Mouse (Mus musculus) midbrain, embryonic 12.5 days (tissue): Measurements from ENCODE around the gene Lepr. TPM values are rescaled to one million over a fixed set of nuclear protein-coding genes. Genes with fewer than 3 reads are reported as not detected.

ENCODE experiments used
- ATAC-seq: fragments of 200-750 bp; cut with Nextera tagmentation; 2 replicates; pipeline ENCODE4 v1.8.0; 2017; ENCODE audit warnings: low read depth, moderate TSS enrichment, moderate library complexity; ENCODE audit not compliant: low FRiP score
- H3K27ac ChIP-seq: fragments of 300-500 bp; sonication (generic); replicated peaks from 2 replicates; pipeline ENCODE4 v1.5.1; 2016; ENCODE audit warnings: mild to moderate bottlenecking
- H3K27me3 ChIP-seq: fragments of 300-500 bp; sonication (generic); 2 replicates; pipeline ENCODE4 v1.6.1; 2016; ENCODE audit warnings: mild to moderate bottlenecking
- H3K36me3 ChIP-seq: fragments of 300-500 bp; sonication (generic); 2 replicates; pipeline ENCODE4 v1.6.1; 2016
- H3K4me1 ChIP-seq: fragments of 300-500 bp; sonication (generic); 2 replicates; pipeline ENCODE4 v1.6.1; 2016
- H3K4me2 ChIP-seq: fragments of 300-500 bp; sonication (generic); replicated peaks from 2 replicates; pipeline ENCODE4 v1.6.1; 2016; ENCODE audit warnings: mild to moderate bottlenecking, moderate library complexity
- H3K4me3 ChIP-seq: fragments of 300-500 bp; sonication (generic); 2 replicates; pipeline ENCODE4 v1.5.1; 2016; ENCODE audit warnings: mild to moderate bottlenecking
- H3K9ac ChIP-seq: fragments of 300-500 bp; sonication (generic); replicated peaks from 2 replicates; pipeline ENCODE4 v1.6.1; 2016; ENCODE audit warnings: mild to moderate bottlenecking, moderate library complexity
- H3K9me3 ChIP-seq: fragments of 300-500 bp; sonication (generic); 2 replicates; pipeline ENCODE4 v1.6.1; 2016; ENCODE audit warnings: mild to moderate bottlenecking
- WGBS: fragments of 180-500 bp; shearing (Covaris S2); methylation state at CpG from one replicate; pipeline ENCODE4 v1.1.7; 2016; 5-methylcytosine and 5-hydroxymethylcytosine counted together
- polyA plus RNA-seq: library from polyadenylated mRNA; unstranded; fragments of >200 nt; fragmentation: Nextera tagmentation; extraction: Ambion mirVana; gene quantifications from 2 replicates; pipeline ENCODE4 v1.2.1, GENCODE M21; 2016

The Lepr gene
- polyA plus RNA-seq, 1 experiment from 2014 or later: 4.2 TPM

- no peak overlapping the region for H3K9ac ChIP-seq
These were observed 22.7 kb upstream of the Lepr start for GRCm38 (mm10) chr4:101694529-101694928.

GRCm38 (mm10) chr4:101697236-101697635 lies 20.0 kb upstream of the Lepr start:
- 85% methylated on average over 3 of the region's 3 CpGs for WGBS
- Histone ChIP-seq H3K9ac (no peak overlapping the region), H3K4me1 (no peaks in the 10 kb centered on the region), H3K9me3 (no peaks in the 10 kb centered on the region), H3K4me2 (no peak overlapping the region), H3K27me3 (no peaks in the 10 kb centered on the region), H3K4me3 (no peak overlapping the region), H3K27ac (no peak overlapping the region), H3K36me3 (no peaks in the 10 kb centered on the region)
- no peak for ATAC-seq

More at GRCm38 (mm10) chr4:101694529-101694928, 22.7 kb upstream of the Lepr start:
- no peak overlapping the region for H3K4me3 ChIP-seq
- H3K9me3 ChIP-seq: no peaks in the 10 kb centered on the region
- no peak overlapping the region for H3K4me2 ChIP-seq
- no peak for ATAC-seq
- H3K27ac ChIP-seq: no peak overlapping the region
- H3K27me3 ChIP-seq: no peaks in the 10 kb centered on the region
- WGBS: 78% methylated on average over 6 of the region's 6 CpGs
- no peaks in the 10 kb centered on the region for H3K36me3 ChIP-seq
- H3K4me1 ChIP-seq: no peaks in the 10 kb centered on the region

GRCm38 (mm10) chr4:101699423-101699822 lies 17.8 kb upstream of the Lepr start:
- no peak for ATAC-seq
- no peaks in the 10 kb centered on the region for H3K4me1 ChIP-seq
- no peaks in the 10 kb centered on the region for H3K9me3 ChIP-seq
- H3K4me2 ChIP-seq: no peak overlapping the region
- 86% methylated on average over 1 of the region's 1 CpGs for WGBS
- H3K27me3 ChIP-seq: no peaks in the 10 kb centered on the region
- no peaks in the 10 kb centered on the region for H3K36me3 ChIP-seq
- H3K27ac ChIP-seq: no peak overlapping the region
- no peak overlapping the region for H3K9ac ChIP-seq
- no peak overlapping the region for H3K4me3 ChIP-seq

GRCm38 (mm10) chr4:101700892-101701640 lies 16.1 kb upstream of the Lepr start:
- Histone ChIP-seq H3K9me3 (no peaks in the 10 kb centered on the region), H3K4me3 (no peak overlapping the region), H3K36me3 (no peaks in the 10 kb centered on the region), H3K9ac (no peak overlapping the region), H3K27ac (no peak overlapping the region), H3K27me3 (no peaks in the 10 kb centered on the region), H3K4me1 (no peaks in the 10 kb centered on the region), H3K4me2 (no peak overlapping the region)
- WGBS: 92% methylated on average over 14 of the region's 14 CpGs
- no peak for ATAC-seq

- Histone ChIP-seq H3K27ac (no peak overlapping the region), H3K4me3 (no peak overlapping the region), H3K9ac (no peak overlapping the region), H3K4me1 (no peaks in the 10 kb centered on the region), H3K27me3 (no peaks in the 10 kb centered on the region), H3K4me2 (no peak overlapping the region), H3K36me3 (no peaks in the 10 kb centered on the region), H3K9me3 (no peaks in the 10 kb centered on the region)
- ATAC-seq: no peak
- 85% methylated on average over 9 of the region's 9 CpGs for WGBS
These were observed 11.9 kb upstream of the Lepr start for GRCm38 (mm10) chr4:101705325-101705724.

- ATAC-seq: no peak
- no peak overlapping the region for H3K9ac ChIP-seq
- no peak overlapping the region for H3K27ac ChIP-seq
- 63% methylated on average over 2 of the region's 2 CpGs for WGBS
- no peak overlapping the region for H3K4me3 ChIP-seq
- no peak overlapping the region for H3K4me2 ChIP-seq
- no peaks in the 10 kb centered on the region for H3K4me1 ChIP-seq
- no peaks in the 10 kb centered on the region for H3K27me3 ChIP-seq
- H3K9me3 ChIP-seq: no peaks in the 10 kb centered on the region
- H3K36me3 ChIP-seq: no peaks in the 10 kb centered on the region
These were observed 10.0 kb upstream of the Lepr start for GRCm38 (mm10) chr4:101707234-101707633.

- H3K27me3 ChIP-seq: no peaks in the 10 kb centered on the region
- H3K4me1 ChIP-seq: no peaks in the 10 kb centered on the region
- ATAC-seq: no peak
- 74% methylated on average over 3 of the region's 3 CpGs for WGBS
- H3K36me3 ChIP-seq: no peaks in the 10 kb centered on the region
- no peaks in the 10 kb centered on the region for H3K9me3 ChIP-seq
- no peak overlapping the region for H3K4me3 ChIP-seq
- H3K4me2 ChIP-seq: no peak overlapping the region
- no peak overlapping the region for H3K27ac ChIP-seq
- H3K9ac ChIP-seq: no peak overlapping the region
These were observed 9.3 kb upstream of the Lepr start for GRCm38 (mm10) chr4:101707953-101708352.

- WGBS: 80% methylated on average over 4 of the region's 4 CpGs
- no peak for ATAC-seq
These were observed 6.8 kb upstream of the Lepr start for GRCm38 (mm10) chr4:101710361-101710760.

GRCm38 (mm10) chr4:101711100-101711499 lies 6.1 kb upstream of the Lepr start:
- ATAC-seq: no peak
- Histone ChIP-seq H3K27ac (no peak overlapping the region), H3K9ac (no peak overlapping the region), H3K27me3 (no peaks in the 10 kb centered on the region), H3K9me3 (no peaks in the 10 kb centered on the region), H3K4me1 (no peaks in the 10 kb centered on the region), H3K36me3 (no peaks in the 10 kb centered on the region), H3K4me2 (no peak overlapping the region), H3K4me3 (no peak overlapping the region)
- 83% methylated on average over 4 of the region's 4 CpGs for WGBS

More at GRCm38 (mm10) chr4:101710361-101710760, 6.8 kb upstream of the Lepr start:
- H3K4me2 ChIP-seq: no peak overlapping the region
- H3K9me3 ChIP-seq: no peaks in the 10 kb centered on the region
- H3K36me3 ChIP-seq: no peaks in the 10 kb centered on the region
- H3K4me1 ChIP-seq: no peaks in the 10 kb centered on the region
- H3K9ac ChIP-seq: no peak overlapping the region
- no peak overlapping the region for H3K27ac ChIP-seq
- H3K4me3 ChIP-seq: no peak overlapping the region
- H3K27me3 ChIP-seq: no peaks in the 10 kb centered on the region

- H3K4me2 ChIP-seq: no peak overlapping the region
- no peak overlapping the region for H3K27ac ChIP-seq
- no peaks in the 10 kb centered on the region; the same call in 1 of the 2 replicates for H3K4me1 ChIP-seq
- H3K36me3 ChIP-seq: no peaks in the 10 kb centered on the region
- no peaks in the 10 kb centered on the region for H3K9me3 ChIP-seq
- H3K4me3 ChIP-seq: no peak overlapping the region
- no peak overlapping the region for H3K9ac ChIP-seq
- peaks cover 11% of the 10 kb centered on the region for H3K27me3 ChIP-seq
- WGBS: 62% methylated on average over 1 of the region's 1 CpGs
- no peak for ATAC-seq
These were observed 4.6 kb upstream of the Lepr start for GRCm38 (mm10) chr4:101712563-101712962.

GRCm38 (mm10) chr4:101715302-101715701 lies 1.9 kb upstream of the Lepr start:
- no peaks in the 10 kb centered on the region for H3K9me3 ChIP-seq
- H3K4me3 ChIP-seq: no peak overlapping the region
- 85% methylated on average over 8 of the region's 8 CpGs for WGBS
- no peak for ATAC-seq
- no peak overlapping the region for H3K9ac ChIP-seq
- H3K27me3 ChIP-seq: peaks cover 19% of the 10 kb centered on the region
- no peaks in the 10 kb centered on the region for H3K36me3 ChIP-seq
- H3K4me1 ChIP-seq: no peaks in the 10 kb centered on the region; the same call in 1 of the 2 replicates
- H3K27ac ChIP-seq: no peak overlapping the region
- no peak overlapping the region for H3K4me2 ChIP-seq

- 71% methylated on average over 6 of the region's 6 CpGs for WGBS
- Histone ChIP-seq H3K9ac (no peak overlapping the region), H3K4me1 (no peaks in the 10 kb centered on the region; the same call in 1 of the 2 replicates), H3K9me3 (no peaks in the 10 kb centered on the region), H3K4me3 (no peak overlapping the region), H3K36me3 (no peaks in the 10 kb centered on the region), H3K4me2 (no peak overlapping the region), H3K27me3 (peaks cover 19% of the 10 kb centered on the region), H3K27ac (no peak overlapping the region)
- no peak for ATAC-seq
These were observed 1.4 kb upstream of the Lepr start for GRCm38 (mm10) chr4:101715805-101716204.
